Mouse (Mus musculus): Measurements from ENCODE around the gene Paip2b. TPM values are rescaled to one million over a fixed set of nuclear protein-coding genes. Genes with fewer than 3 reads are reported as not detected.

Paip2b gene
- 18.2 and 22.0 TPM in 2 replicates for polyA plus RNA-seq (2014; fragmentation: Nextera tagmentation; extraction: Ambion mirVana)

DNA sequence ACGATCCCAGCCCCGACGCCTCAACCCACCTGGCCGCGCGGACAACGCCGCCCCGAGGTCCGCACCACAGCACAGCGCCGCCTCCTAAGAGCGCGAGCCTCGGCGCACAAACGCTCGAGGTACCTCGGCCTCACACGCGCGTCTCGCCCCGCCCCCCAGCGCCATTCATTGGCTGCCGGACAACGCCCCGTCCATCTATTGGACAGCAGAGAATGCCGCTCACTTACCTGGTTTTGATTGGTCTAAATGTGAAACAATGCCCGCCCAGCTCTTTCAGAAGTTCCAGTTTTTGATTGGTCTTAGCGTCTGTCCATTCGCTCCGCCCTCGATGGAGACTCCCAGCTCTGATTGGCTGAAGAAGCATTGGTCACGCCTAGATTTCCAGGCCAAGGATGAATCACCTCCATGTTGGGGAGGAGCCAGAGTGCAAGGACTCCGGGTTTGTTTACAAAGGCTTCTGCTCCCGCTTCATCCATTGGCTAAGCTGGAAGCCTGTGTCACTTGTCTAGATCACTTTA is at the start of gene Paip2b:
Paip2b (minus strand) TSS at position 136 of the 518 bp plus-strand sequence.
- peak within 1 kb of the TSS; percentile 76 for H3K4me2 ChIP-seq (replicated peaks; ENCODE audit: low read depth, low read length)
- ATAC-seq (ENCODE audit: low FRiP score, low TSS enrichment): peak; percentile 99
- WGBS: under 1% methylated on average over 37 of the region's 37 CpGs

DNA sequence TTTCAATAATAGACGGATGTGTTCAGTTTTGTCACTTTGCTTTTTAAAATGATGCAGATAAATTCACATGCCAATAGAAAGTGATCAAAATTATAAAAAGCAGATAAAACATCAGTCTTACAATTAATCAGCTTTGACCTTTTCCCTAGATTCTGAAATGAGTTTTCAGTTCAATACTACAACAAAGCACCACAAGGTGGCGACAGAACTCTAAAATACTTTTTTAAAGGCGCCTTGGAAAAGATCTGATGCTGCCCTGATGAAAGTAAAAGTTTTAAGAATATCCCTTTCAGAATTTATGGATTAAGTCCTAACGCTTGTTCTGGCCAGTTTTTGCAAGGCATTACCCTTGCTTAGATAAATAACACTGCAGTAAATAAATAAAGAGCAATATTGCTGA is 48.3 kb upstream of the Paip2b start:
- Histone ChIP-seq H3K36me3 (ENCODE audit: control insufficient read depth, insufficient read depth, low read length) (no peaks in the 10 kb centered on the region), H3K9ac (ENCODE audit: low read depth, low read length) (no peak overlapping the region), H3K27me3 (ENCODE audit: control insufficient read depth, insufficient read depth, low read length) (no peaks in the 10 kb centered on the region), H3K4me3 (ENCODE audit: low read length) (no peak overlapping the region), H3K27ac (ENCODE audit: low read depth, low read length) (no peak overlapping the region), H3K9me3 (ENCODE audit: control insufficient read depth, low read length) (no peaks in the 10 kb centered on the region), H3K4me1 (ENCODE audit: control insufficient read depth, insufficient read depth, low read length) (no peaks in the 10 kb centered on the region), H3K4me2 (replicated peaks; ENCODE audit: low read depth, low read length) (no peak overlapping the region)
- no peak for ATAC-seq (ENCODE audit: low FRiP score, low TSS enrichment)
- WGBS: 3% methylated on average over 4 of the region's 4 CpGs

More for the DNA sequence above, at the start of gene Paip2b:
- peaks cover 5% of the 10 kb centered on the region; the same call in 1 of the 2 replicates for H3K36me3 ChIP-seq (ENCODE audit: control insufficient read depth, insufficient read depth, low read length)
- H3K9ac ChIP-seq (ENCODE audit: low read depth, low read length): peak within 1 kb of the TSS; percentile 74
- peak within 1 kb of the TSS; percentile 60; the same call in 1 of the 2 replicates for H3K27ac ChIP-seq (ENCODE audit: low read depth, low read length)
- H3K4me3 ChIP-seq (ENCODE audit: low read length): peak within 1 kb of the TSS; percentile 62
- no peaks in the 10 kb centered on the region for H3K27me3 ChIP-seq (ENCODE audit: control insufficient read depth, insufficient read depth, low read length)
- no peaks in the 10 kb centered on the region for H3K4me1 ChIP-seq (ENCODE audit: control insufficient read depth, insufficient read depth, low read length)
- H3K9me3 ChIP-seq (ENCODE audit: control insufficient read depth, low read length): no peaks in the 10 kb centered on the region

DNA sequence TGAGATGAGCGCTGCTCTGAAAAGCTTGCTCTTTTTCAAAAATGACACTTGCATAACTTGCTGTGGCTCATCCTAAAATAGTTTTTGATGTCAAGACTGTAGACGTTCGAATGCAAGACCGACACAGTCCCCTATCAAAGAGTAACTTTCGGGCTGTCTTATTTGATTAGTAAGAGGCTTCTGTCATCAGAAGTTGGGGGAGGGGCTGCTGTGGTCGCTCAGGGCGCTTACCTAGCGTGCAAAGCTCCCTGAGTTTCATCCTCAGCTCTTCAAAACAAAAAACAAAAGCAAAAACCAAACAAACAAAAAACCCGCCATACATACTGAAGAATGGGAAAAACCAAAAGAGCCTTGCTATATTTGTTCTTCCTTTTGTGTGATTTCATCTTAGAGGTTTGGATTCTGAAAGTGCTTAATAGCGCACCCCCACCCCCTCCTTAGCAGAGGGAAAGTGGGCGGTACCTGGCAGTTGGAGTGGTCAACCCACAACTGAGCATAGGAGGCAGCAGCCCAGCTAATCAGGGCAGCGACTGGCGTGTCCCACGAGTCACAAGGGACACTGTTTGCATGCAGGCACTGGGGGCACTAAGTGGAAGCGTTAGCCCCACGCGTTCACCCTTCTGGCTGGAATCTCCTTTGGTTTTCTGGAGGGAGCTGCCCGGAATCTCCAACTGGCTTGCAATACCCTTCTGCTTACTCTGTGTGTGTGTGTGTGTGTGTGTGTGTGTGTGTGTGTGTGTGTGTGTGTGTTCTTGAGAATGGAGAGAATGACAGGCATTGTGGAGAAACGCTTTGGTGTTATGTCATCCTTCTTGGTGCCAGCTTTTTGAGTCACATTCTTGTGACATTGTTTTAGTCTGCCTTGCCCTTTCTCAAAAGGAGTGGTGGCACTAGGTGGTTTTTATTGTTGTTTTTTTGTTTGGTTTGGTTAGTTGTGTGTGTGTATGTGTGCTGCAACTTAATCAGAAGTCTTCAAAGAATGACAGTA is 36.4 kb upstream of the Paip2b start:
- no peaks in the 10 kb centered on the region for H3K36me3 ChIP-seq (ENCODE audit: control insufficient read depth, insufficient read depth, low read length)
- peak; percentile 44; the same call in 1 of the 2 replicates for ATAC-seq (ENCODE audit: low FRiP score, low TSS enrichment)
- WGBS: 5% methylated on average over 19 of the region's 19 CpGs
- no peaks in the 10 kb centered on the region for H3K27me3 ChIP-seq (ENCODE audit: control insufficient read depth, insufficient read depth, low read length)
- peak overlapping the region; percentile 52 for H3K4me3 ChIP-seq (ENCODE audit: low read length)
- H3K4me1 ChIP-seq (ENCODE audit: control insufficient read depth, insufficient read depth, low read length): 0 out of 2 replicates have a peak, but pooled peaks cover 3% of the 10 kb centered on the region
- H3K4me2 ChIP-seq (replicated peaks; ENCODE audit: low read depth, low read length): peak overlapping the region; percentile 99
- H3K9me3 ChIP-seq (ENCODE audit: control insufficient read depth, low read length): no peaks in the 10 kb centered on the region; the same call in 1 of the 2 replicates
- H3K27ac ChIP-seq (ENCODE audit: low read depth, low read length): no peak overlapping the region
- H3K9ac ChIP-seq (ENCODE audit: low read depth, low read length): peak overlapping the region; percentile 55

GRCm38 (mm10) chr6:83866954-83867597 is 35.5 kb upstream of the Paip2b start, which contains the start of gene Zfp638:
Gene Zfp638, plus strand, starts transcription at chr6:83867109.
- Histone ChIP-seq H3K27ac (ENCODE audit: low read depth, low read length) (no peak within 1 kb of the TSS), H3K9ac (ENCODE audit: low read depth, low read length) (peak within 1 kb of the TSS; percentile 55), H3K27me3 (ENCODE audit: control insufficient read depth, insufficient read depth, low read length) (no peaks in the 10 kb centered on the region), H3K4me3 (ENCODE audit: low read length) (peak within 1 kb of the TSS; percentile 52), H3K4me1 (ENCODE audit: control insufficient read depth, insufficient read depth, low read length) (0 out of 2 replicates have a peak, but pooled peaks cover 3% of the 10 kb centered on the region), H3K4me2 (replicated peaks; ENCODE audit: low read depth, low read length) (peak within 1 kb of the TSS; percentile 99), H3K36me3 (ENCODE audit: control insufficient read depth, insufficient read depth, low read length) (no peaks in the 10 kb centered on the region), H3K9me3 (ENCODE audit: control insufficient read depth, low read length) (no peaks in the 10 kb centered on the region; the same call in 1 of the 2 replicates)
- peak; percentile 99 for ATAC-seq (ENCODE audit: low FRiP score, low TSS enrichment)
- under 1% methylated on average over 50 of the region's 50 CpGs for WGBS

DNA sequence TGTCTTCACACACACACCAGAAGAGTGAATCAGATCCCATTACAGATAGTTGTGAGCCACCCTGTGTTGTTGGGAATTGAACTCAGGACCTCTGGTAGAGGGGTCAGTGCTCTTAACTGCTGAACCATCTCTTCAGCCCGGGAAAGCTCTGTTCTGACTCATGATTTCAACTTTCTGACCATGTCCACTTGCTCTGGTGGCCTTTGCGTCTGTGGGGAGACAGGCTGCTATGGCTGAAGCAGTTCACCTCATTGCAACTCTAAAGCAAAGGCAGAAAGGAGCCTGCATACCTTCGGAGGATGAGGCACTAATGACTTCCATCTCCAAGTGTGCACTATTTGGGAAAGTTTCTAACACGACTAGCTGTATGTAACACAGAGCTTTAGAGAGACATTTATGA is 34.9 kb upstream of the Paip2b start:
- Histone ChIP-seq H3K4me3 (ENCODE audit: low read length) (no peak overlapping the region; the same call in 1 of the 2 replicates), H3K9ac (ENCODE audit: low read depth, low read length) (no peak overlapping the region), H3K36me3 (ENCODE audit: control insufficient read depth, insufficient read depth, low read length) (no peaks in the 10 kb centered on the region), H3K4me2 (replicated peaks; ENCODE audit: low read depth, low read length) (peak overlapping the region; percentile 99), H3K27me3 (ENCODE audit: control insufficient read depth, insufficient read depth, low read length) (no peaks in the 10 kb centered on the region), H3K4me1 (ENCODE audit: control insufficient read depth, insufficient read depth, low read length) (0 out of 2 replicates have a peak, but pooled peaks cover 3% of the 10 kb centered on the region), H3K27ac (ENCODE audit: low read depth, low read length) (no peak overlapping the region), H3K9me3 (ENCODE audit: control insufficient read depth, low read length) (no peaks in the 10 kb centered on the region; the same call in 1 of the 2 replicates)
- ATAC-seq (ENCODE audit: low FRiP score, low TSS enrichment): peak; percentile 13; the same call in 1 of the 2 replicates
- WGBS: 29% methylated on average over 4 of the region's 4 CpGs

GRCm38 (mm10) chr6:83863538-83863937 is 32.0 kb upstream of the Paip2b start:
- Histone ChIP-seq H3K27ac (ENCODE audit: low read depth, low read length) (no peak overlapping the region), H3K27me3 (ENCODE audit: control insufficient read depth, insufficient read depth, low read length) (no peaks in the 10 kb centered on the region), H3K4me3 (ENCODE audit: low read length) (no peak overlapping the region), H3K4me2 (replicated peaks; ENCODE audit: low read depth, low read length) (no peak overlapping the region), H3K9ac (ENCODE audit: low read depth, low read length) (no peak overlapping the region), H3K4me1 (ENCODE audit: control insufficient read depth, insufficient read depth, low read length) (0 out of 2 replicates have a peak, but pooled peaks cover 3% of the 10 kb centered on the region), H3K36me3 (ENCODE audit: control insufficient read depth, insufficient read depth, low read length) (no peaks in the 10 kb centered on the region), H3K9me3 (ENCODE audit: control insufficient read depth, low read length) (no peaks in the 10 kb centered on the region)
- WGBS: 70% methylated on average over 4 of the region's 4 CpGs
- no peak for ATAC-seq (ENCODE audit: low FRiP score, low TSS enrichment)

- Histone ChIP-seq H3K27ac (ENCODE audit: low read depth, low read length) (no peak overlapping the region), H3K9ac (ENCODE audit: low read depth, low read length) (no peak overlapping the region), H3K4me3 (ENCODE audit: low read length) (no peak overlapping the region), H3K27me3 (ENCODE audit: control insufficient read depth, insufficient read depth, low read length) (no peaks in the 10 kb centered on the region), H3K36me3 (ENCODE audit: control insufficient read depth, insufficient read depth, low read length) (no peaks in the 10 kb centered on the region), H3K4me1 (ENCODE audit: control insufficient read depth, insufficient read depth, low read length) (no peaks in the 10 kb centered on the region), H3K9me3 (ENCODE audit: control insufficient read depth, low read length) (no peaks in the 10 kb centered on the region), H3K4me2 (replicated peaks; ENCODE audit: low read depth, low read length) (no peak overlapping the region)
- WGBS: 67% methylated on average over 9 of the region's 9 CpGs
- no peak for ATAC-seq (ENCODE audit: low FRiP score, low TSS enrichment)
These were observed 28.5 kb upstream of the Paip2b start for GRCm38 (mm10) chr6:83860033-83860432.

GRCm38 (mm10) chr6:83857476-83857875 is 25.9 kb upstream of the Paip2b start:
- 78% methylated on average over 5 of the region's 5 CpGs for WGBS
- Histone ChIP-seq H3K4me2 (replicated peaks; ENCODE audit: low read depth, low read length) (no peak overlapping the region), H3K4me1 (ENCODE audit: control insufficient read depth, insufficient read depth, low read length) (no peaks in the 10 kb centered on the region), H3K27ac (ENCODE audit: low read depth, low read length) (no peak overlapping the region), H3K36me3 (ENCODE audit: control insufficient read depth, insufficient read depth, low read length) (no peaks in the 10 kb centered on the region), H3K4me3 (ENCODE audit: low read length) (no peak overlapping the region), H3K9ac (ENCODE audit: low read depth, low read length) (no peak overlapping the region), H3K27me3 (ENCODE audit: control insufficient read depth, insufficient read depth, low read length) (no peaks in the 10 kb centered on the region), H3K9me3 (ENCODE audit: control insufficient read depth, low read length) (no peaks in the 10 kb centered on the region)
- no peak for ATAC-seq (ENCODE audit: low FRiP score, low TSS enrichment)

All from kidney, embryonic 14.5 days (tissue).